Mouse (Mus musculus) forebrain, embryonic 12.5 days (tissue): ENCODE data around the gene Pkn3. TPM values are rescaled to one million over a fixed set of nuclear protein-coding genes. Genes with fewer than 3 reads are reported as not detected.
"Not testable (repeated sequence)": the region's sequence is repeated elsewhere in the genome, so short reads cannot be mapped to it uniquely, and the experiment has no call there.

Source experiments
- ATAC-seq: fragments of 200-750 bp; cut with Nextera tagmentation; 2 replicates; pipeline ENCODE4 v1.8.0; 2017; ENCODE audit warnings: moderate TSS enrichment; ENCODE audit not compliant: low FRiP score
- H3K27ac ChIP-seq: fragments of 300-500 bp; sonication (generic); 2 replicates; pipeline ENCODE4 v1.5.1; 2016; ENCODE audit warnings: mild to moderate bottlenecking
- H3K27me3 ChIP-seq: fragments of 300-500 bp; sonication (generic); 2 replicates; pipeline ENCODE4 v1.6.1; 2016; ENCODE audit warnings: mild to moderate bottlenecking
- H3K36me3 ChIP-seq: fragments of 300-500 bp; sonication (generic); replicated peaks from 2 replicates; pipeline ENCODE4 v1.6.1; 2016; ENCODE audit warnings: mild to moderate bottlenecking
- H3K4me1 ChIP-seq: fragments of 300-500 bp; sonication (generic); 2 replicates; pipeline ENCODE4 v1.6.1; 2016
- H3K4me2 ChIP-seq: fragments of 300-500 bp; sonication (generic); 2 replicates; pipeline ENCODE4 v1.6.1; 2016; ENCODE audit warnings: mild to moderate bottlenecking, moderate library complexity
- H3K4me3 ChIP-seq: fragments of 300-500 bp; sonication (generic); replicated peaks from 2 replicates; pipeline ENCODE4 v1.5.1; 2016; ENCODE audit warnings: mild to moderate bottlenecking
- H3K9ac ChIP-seq: fragments of 300-500 bp; sonication (generic); 2 replicates; pipeline ENCODE4 v1.6.1; 2016; ENCODE audit warnings: mild to moderate bottlenecking
- H3K9me3 ChIP-seq: fragments of 300-500 bp; sonication (generic); 2 replicates; pipeline ENCODE4 v1.6.1; 2016
- WGBS: fragments of 180-500 bp; shearing (Covaris S2); methylation state at CpG from one replicate; pipeline ENCODE4 v1.1.7; 2016; 5-methylcytosine and 5-hydroxymethylcytosine counted together
- polyA plus RNA-seq: library from polyadenylated mRNA; unstranded; fragments of >200 nt; fragmentation: Nextera tagmentation; extraction: Ambion mirVana; gene quantifications from 2 replicates; pipeline ENCODE4 v1.2.1, GENCODE M21; 2016

Pkn3 gene
- polyA plus RNA-seq, 1 experiment from 2014 or later: 10.3 TPM

DNA sequence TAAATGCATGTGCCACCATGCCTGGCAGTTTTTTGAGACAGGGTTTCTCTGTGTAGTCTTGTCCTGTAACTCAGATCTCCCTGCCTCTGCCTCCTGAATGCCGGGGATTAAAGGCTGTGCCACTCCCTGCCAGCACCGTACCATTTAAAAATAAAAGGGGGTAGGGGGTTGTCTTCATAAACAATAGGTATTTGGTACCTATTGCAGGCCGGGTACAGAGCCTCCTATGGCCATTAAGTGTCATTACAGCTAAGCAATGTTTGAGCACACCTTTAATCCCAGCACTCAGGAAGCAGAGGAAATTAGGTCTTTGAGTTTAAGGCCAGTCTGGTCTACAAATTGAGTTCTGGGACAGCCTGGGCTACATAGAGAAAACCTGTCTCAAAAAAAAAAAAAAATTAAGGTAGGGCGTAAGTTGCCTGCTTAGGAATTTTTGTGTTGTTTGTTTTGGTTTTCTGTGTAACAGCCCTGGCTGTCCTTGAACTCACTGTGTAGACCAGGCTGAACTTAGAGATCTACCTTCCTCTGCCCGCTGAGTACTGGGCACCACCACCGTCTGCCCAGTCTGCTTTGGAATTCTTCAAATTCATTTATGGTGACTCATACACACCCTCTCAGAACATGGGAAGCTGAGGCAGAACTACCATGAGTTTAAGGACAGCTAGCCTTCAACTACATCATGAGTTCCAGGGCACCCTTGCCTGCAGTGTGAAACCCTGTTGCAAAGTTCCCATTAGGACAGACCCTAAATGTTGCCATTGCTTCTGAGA lies 25.3 kb upstream of the Pkn3 start:
- Histone ChIP-seq H3K27ac (no peak overlapping the region), H3K9me3 (no peaks in the 10 kb centered on the region), H3K4me3 (no peak overlapping the region), H3K4me2 (no peak overlapping the region), H3K27me3 (peaks cover 18% of the 10 kb centered on the region; the same call in 1 of the 2 replicates), H3K4me1 (peaks cover 12% of the 10 kb centered on the region), H3K36me3 (no peaks in the 10 kb centered on the region; the same call in 1 of the 2 replicates), H3K9ac (no peak overlapping the region)
- no peak for ATAC-seq
- WGBS: 47% methylated on average over 6 of the region's 6 CpGs

DNA sequence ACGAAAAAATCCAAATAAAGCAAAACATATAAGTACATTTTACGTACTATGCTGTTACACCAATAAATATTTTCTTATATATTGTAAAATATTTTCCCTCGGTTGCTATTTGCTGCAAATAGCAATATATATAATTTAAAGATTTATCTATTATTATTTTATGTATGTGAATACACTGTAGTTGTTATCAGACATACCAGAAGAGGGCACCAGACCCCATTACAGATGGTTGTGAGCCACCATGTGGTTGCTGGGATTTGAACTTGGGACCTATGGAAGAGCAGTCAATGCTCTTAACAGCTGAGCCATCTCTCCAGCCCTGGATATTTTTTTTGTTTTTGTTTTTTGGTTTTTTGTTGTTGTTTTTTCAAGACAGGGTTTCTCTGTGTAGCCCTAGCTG lies 22.2 kb upstream of the Pkn3 start:
- not testable (repeated sequence) for H3K9ac ChIP-seq, H3K9me3 ChIP-seq, ATAC-seq, H3K4me3 ChIP-seq, H3K4me2 ChIP-seq, H3K36me3 ChIP-seq, H3K27ac ChIP-seq
- Histone ChIP-seq H3K4me1 (peaks cover 10% of the 10 kb centered on the region), H3K27me3 (0 out of 2 replicates have a peak, but pooled peaks cover 12% of the 10 kb centered on the region)
- 96% methylated on average over 3 of the region's 3 CpGs for WGBS

DNA sequence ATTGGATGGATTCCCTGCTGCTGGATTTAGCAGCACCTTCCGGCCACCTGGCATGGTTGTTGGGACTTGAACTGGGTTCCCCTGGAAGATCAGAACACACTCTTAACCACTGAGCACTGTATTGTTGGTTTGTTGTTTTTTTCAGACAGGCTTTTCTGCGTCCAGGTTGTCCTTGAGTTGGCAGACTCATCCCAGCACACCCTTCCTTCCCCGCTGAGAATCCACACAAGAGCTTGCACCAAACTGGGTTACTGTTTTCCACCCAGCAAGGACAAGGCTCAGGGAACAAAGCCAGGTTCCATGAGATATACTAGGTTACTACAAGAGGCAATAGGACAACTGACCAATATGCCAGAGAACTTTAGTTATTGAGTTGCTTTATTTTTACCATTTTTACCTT lies 20.7 kb upstream of the Pkn3 start:
- Histone ChIP-seq H3K9me3 (no peaks in the 10 kb centered on the region), H3K27me3 (0 out of 2 replicates have a peak, but pooled peaks cover 9% of the 10 kb centered on the region), H3K27ac (no peak overlapping the region), H3K9ac (no peak overlapping the region), H3K4me2 (no peak overlapping the region), H3K36me3 (no peaks in the 10 kb centered on the region), H3K4me1 (peaks cover 17% of the 10 kb centered on the region), H3K4me3 (no peak overlapping the region)
- ATAC-seq: no peak
- 84% methylated on average over 3 of the region's 3 CpGs for WGBS

DNA sequence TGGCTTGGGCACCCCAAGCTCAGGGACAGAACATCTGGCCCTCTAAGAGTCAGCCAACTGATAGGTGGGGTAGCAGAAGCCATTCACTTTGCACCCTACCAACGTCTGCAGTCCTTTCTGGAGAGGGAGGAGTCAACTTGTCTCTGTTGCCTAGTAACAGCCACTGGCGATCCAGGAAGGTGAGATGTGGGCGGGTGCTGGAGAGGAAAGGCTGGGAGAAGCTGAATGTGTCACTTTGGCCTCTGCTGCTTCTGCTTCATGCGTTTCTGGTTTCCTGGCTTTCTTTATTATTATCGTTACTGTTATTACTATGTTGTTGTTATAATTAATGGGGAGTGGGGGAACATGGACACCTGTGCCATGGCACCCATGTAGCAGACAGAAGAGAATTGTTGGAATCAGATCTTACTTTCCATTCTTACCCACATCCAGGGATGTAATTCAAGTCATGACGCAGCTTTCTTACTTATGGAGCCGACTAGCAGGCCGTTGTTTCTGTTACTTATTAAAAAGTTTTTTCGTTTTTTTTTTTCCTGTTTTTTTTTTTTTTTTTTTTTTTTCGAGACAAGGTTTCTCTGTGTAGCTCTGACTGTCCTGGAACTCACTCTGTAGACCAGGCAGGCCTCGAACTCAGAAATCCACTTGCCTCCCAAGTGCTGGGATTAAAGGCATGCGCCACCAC lies 20.1 kb upstream of the Pkn3 start, which contains the start of gene Set:
Set (plus strand) TSS at position 156 of the 682 bp plus-strand sequence.
- Histone ChIP-seq H3K9ac (no peak within 1 kb of the TSS), H3K36me3 (no peaks in the 10 kb centered on the region), H3K27ac (no peak within 1 kb of the TSS), H3K4me3 (no peak within 1 kb of the TSS), H3K4me2 (no peak within 1 kb of the TSS), H3K27me3 (0 out of 2 replicates have a peak, but pooled peaks cover 7% of the 10 kb centered on the region), H3K9me3 (no peaks in the 10 kb centered on the region), H3K4me1 (peaks cover 21% of the 10 kb centered on the region)
- no peak for ATAC-seq
- 47% methylated on average over 12 of the region's 12 CpGs for WGBS

DNA sequence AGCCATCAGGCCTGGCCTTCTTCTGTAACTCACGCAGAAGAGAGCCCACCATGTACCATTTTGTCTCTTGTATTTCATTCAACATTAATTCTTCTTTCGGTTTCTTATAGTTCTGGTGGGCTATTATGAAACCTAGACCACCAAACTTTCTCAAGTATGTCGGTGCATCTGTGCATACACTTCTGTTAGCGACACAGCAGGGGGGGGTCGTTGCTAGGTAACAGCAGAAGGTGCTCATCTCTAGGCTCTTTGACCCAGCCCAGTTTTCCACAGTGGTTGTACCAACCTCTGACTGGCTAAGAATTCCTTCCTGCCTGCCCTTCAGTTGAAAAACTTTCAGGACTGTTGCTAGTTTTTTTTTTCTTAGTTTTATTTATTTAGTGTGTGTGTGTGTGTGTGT lies 19.1 kb upstream of the Pkn3 start:
- Histone ChIP-seq H3K9me3 (no peaks in the 10 kb centered on the region), H3K9ac (no peak overlapping the region), H3K27ac (no peak overlapping the region), H3K4me1 (peaks cover 32% of the 10 kb centered on the region), H3K4me2 (no peak overlapping the region), H3K36me3 (no peaks in the 10 kb centered on the region), H3K27me3 (0 out of 2 replicates have a peak, but pooled peaks cover 3% of the 10 kb centered on the region), H3K4me3 (no peak overlapping the region)
- WGBS: 40% methylated on average over 5 of the region's 5 CpGs
- ATAC-seq: no peak

DNA sequence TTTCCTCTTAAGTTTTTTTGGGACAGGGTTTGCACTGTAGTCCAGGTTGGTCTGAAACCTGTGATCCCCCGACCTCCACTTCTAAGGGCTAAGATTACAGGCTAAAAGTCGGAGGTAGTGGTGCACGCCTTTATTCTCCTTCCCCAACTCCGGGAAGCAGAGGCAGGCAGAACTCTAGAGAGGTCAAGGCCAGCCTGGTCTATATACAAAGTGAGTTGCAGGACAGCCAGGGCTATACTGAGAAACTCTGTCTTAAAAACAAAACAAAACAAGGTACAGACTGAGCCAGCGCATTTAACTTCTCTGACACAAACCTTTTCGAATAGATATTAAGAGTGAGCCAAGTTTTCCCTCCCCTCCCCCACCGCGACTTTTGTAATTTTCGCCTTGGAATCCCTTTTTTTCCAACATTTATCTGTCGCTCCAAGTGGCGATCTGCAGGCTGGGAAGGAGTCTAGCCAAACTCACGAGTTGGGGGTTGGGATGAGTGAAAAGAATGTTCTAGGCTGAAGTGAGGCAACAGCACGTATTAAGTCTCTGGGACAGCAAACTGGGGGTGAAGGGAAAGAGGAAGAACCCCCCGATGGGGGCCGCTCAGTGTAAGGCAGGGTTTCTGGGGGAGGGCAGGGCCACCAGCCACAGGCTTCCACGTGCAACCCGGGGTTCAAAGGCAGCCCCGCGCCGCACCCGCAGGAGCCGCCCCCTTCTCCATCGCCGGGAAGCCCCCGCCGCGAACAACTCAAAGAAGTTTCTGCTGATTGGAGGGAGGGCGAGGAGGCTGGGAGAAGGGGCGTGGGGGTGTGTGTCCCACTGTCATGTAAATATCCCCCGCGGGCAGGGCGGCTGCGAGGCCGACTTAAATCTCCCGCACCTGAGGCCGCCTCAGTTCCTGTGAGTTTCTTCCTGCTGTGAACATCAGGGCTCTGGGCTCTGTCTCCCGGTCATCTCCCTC lies 16.0 kb upstream of the Pkn3 start:
- Histone ChIP-seq H3K27me3 (no peaks in the 10 kb centered on the region), H3K9ac (peak overlapping the region; percentile 68), H3K36me3 (no peaks in the 10 kb centered on the region), H3K4me1 (peaks cover 54% of the 10 kb centered on the region), H3K27ac (peak overlapping the region; percentile 92), H3K4me2 (peak overlapping the region; percentile 87), H3K4me3 (peak overlapping the region; percentile 57), H3K9me3 (no peaks in the 10 kb centered on the region)
- 9% methylated on average over 37 of the region's 37 CpGs for WGBS
- no peak for ATAC-seq

DNA sequence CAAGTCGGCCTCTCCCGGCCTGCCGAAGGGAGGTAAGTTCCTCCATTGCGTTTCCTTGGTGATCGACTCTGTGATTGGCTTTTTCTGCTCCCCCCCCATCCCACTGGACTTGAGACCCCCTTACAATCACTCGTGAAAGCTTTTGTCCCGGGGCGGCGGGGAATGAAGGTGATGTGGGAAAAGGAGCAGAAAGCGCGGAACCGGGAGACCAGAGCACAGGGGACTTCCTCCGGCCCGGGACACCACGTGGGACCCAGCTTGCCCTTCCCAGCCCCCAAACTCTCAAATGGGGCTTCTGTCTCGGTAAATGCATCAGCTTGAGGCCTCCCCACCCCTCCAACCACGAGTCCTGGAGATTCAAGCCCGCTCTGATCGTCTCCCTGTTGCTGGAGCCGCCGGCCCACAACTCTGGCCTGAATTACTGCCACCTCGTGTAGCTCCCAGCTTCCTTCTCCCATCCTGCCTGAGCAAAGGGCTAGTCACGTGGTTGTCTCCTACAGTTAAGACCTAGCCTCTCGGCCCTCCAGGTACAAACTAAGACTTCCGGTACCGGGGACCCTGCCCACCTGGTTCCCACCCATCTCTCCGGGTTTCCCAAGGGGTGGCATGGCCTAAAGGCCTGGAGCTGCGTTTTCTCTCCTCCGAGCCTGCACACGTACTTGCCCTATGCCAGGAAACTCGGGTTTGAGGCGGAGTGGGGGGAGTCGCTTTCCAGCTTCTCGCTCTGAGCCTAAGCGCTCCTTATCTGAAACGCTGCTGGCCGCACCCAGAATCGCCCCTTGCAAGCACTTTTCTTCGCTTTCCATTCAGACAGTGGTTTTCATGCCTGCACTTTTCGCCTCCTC lies 15.0 kb upstream of the Pkn3 start:
- H3K4me2 ChIP-seq: peak overlapping the region; percentile 87

DNA sequence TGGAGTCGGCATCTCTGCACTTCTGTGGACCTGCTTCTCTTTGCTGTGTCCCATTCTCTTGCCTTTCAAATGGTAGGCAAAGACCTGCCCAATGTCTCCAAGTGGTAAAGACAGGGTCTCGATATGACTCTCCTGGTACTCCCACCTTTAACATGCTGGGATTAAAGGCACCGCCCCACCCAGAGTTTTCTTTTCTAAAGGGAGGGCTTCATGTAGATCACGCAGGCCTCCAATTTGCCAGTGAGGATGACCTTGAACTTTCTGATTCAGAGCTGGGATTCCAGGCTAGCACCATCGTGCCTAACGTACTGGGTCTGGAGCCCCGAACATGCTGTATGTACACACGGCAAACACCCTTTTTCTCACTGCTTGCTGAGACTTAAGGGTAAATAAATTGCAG lies 14.2 kb upstream of the Pkn3 start:
- peaks cover 4% of the 10 kb centered on the region for H3K36me3 ChIP-seq
- 7% methylated on average over 8 of the region's 8 CpGs for WGBS
- no peaks in the 10 kb centered on the region for H3K9me3 ChIP-seq
- no peaks in the 10 kb centered on the region for H3K27me3 ChIP-seq
- H3K4me3 ChIP-seq: peak overlapping the region; percentile 57
- H3K4me2 ChIP-seq: peak overlapping the region; percentile 87
- ATAC-seq: no peak
- H3K27ac ChIP-seq: peak overlapping the region; percentile 92
- H3K9ac ChIP-seq: peak overlapping the region; percentile 68
- peaks cover 52% of the 10 kb centered on the region for H3K4me1 ChIP-seq

More for the DNA sequence above, 15.0 kb upstream of the Pkn3 start:
- Histone ChIP-seq H3K4me1 (peaks cover 50% of the 10 kb centered on the region), H3K9me3 (no peaks in the 10 kb centered on the region), H3K27ac (peak overlapping the region; percentile 92), H3K36me3 (no peaks in the 10 kb centered on the region), H3K4me3 (peak overlapping the region; percentile 57), H3K27me3 (no peaks in the 10 kb centered on the region), H3K9ac (peak overlapping the region; percentile 68)
- WGBS: under 1% methylated on average over 40 of the region's 40 CpGs
- ATAC-seq: no peak

DNA sequence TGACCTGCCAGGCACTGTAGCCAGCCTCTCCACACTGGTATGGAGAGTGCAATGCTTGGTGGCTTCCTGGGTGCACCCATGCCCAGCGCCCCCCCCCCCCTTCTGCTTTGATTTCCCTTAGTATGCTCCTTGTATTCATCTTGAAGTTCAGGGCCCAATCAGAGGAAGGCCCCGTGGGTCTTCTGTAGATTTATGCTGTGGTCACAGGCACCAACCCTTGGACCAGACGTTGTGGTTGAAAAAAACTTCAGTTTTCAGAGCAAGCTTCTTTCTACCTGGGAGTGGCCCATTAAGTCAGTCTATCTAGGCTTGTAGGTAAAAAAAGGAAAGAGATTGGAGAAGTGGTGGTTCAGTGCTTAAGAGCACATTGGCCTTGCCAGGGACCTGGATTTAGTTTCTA lies 13.7 kb upstream of the Pkn3 start:
- Histone ChIP-seq H3K36me3 (peaks cover 9% of the 10 kb centered on the region), H3K27ac (0 out of 2 replicates have a peak overlapping the region, but pooled peaks have one; percentile 92), H3K4me2 (peak overlapping the region; percentile 87), H3K9ac (peak overlapping the region; percentile 68), H3K27me3 (no peaks in the 10 kb centered on the region), H3K4me1 (peaks cover 53% of the 10 kb centered on the region), H3K4me3 (peak overlapping the region; percentile 57), H3K9me3 (no peaks in the 10 kb centered on the region)
- WGBS: 9% methylated on average over 3 of the region's 3 CpGs
- ATAC-seq: no peak

DNA sequence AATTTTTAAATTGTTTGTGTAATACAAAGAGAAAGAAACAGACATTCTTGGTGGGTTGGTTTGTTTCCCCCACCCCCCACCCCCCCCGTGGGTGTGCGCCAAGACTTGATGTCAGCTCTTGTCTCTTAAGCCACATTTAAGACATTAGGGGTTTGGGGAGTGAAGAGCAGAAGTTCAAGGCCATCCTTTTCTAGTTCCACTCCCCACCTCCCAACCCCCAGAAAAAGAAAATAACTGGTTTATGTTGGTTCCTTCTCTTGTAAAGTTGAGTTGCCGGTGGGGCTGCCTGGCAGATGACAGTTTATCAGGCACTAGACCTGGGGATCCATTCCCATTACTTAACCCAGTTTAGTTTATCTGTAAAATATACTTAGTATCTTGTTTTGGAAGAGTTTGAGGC lies 13.2 kb upstream of the Pkn3 start:
- H3K4me3 ChIP-seq: peak overlapping the region; percentile 57
- 51% methylated on average over 3 of the region's 3 CpGs for WGBS
- H3K27me3 ChIP-seq: no peaks in the 10 kb centered on the region
- no peak overlapping the region for H3K27ac ChIP-seq
- H3K4me2 ChIP-seq: peak overlapping the region; percentile 87
- H3K36me3 ChIP-seq: peaks cover 13% of the 10 kb centered on the region
- H3K9me3 ChIP-seq: no peaks in the 10 kb centered on the region
- peak overlapping the region; percentile 68 for H3K9ac ChIP-seq
- H3K4me1 ChIP-seq: peaks cover 53% of the 10 kb centered on the region
- no peak for ATAC-seq
